Mouse (Mus musculus) stomach, embryonic 14.5 days (tissue): ENCODE results near the gene Prcp. TPM values are rescaled to one million over a fixed set of nuclear protein-coding genes. Genes with fewer than 3 reads are reported as not detected.
"Not testable (repeated sequence)": the region's sequence is repeated elsewhere in the genome, so short reads cannot be mapped to it uniquely, and the experiment has no call there.

Source experiments
- ATAC-seq: fragments of 200-750 bp; cut with Nextera tagmentation; 2 replicates; pipeline ENCODE4 v1.8.0; 2017; ENCODE audit warnings: low read depth, moderate TSS enrichment; ENCODE audit not compliant: insufficient number of reproducible peaks, insufficient read depth, low FRiP score
- H3K27ac ChIP-seq: fragments of 300-500 bp; sonication (generic); 2 replicates; pipeline ENCODE4 v1.5.1; 2014; ENCODE audit warnings: mild to moderate bottlenecking, low read length, moderate library complexity, mixed read lengths
- H3K27me3 ChIP-seq: fragments of 300-500 bp; sonication (generic); 2 replicates; pipeline ENCODE4 v1.6.1; 2014; ENCODE audit warnings: low read length, control low read depth, mixed read lengths; ENCODE audit not compliant: control insufficient read depth, insufficient read depth
- H3K36me3 ChIP-seq: fragments of 300-500 bp; sonication (generic); 2 replicates; pipeline ENCODE4 v1.6.1; 2014; ENCODE audit warnings: mild to moderate bottlenecking, control low read depth, low read length, moderate library complexity, mixed read lengths; ENCODE audit not compliant: control insufficient read depth, insufficient read depth
- H3K4me1 ChIP-seq: fragments of 300-500 bp; sonication (generic); 2 replicates; pipeline ENCODE4 v1.6.1; 2014; ENCODE audit warnings: low read length, control low read depth, mixed read lengths; ENCODE audit not compliant: control insufficient read depth, insufficient read depth
- H3K4me2 ChIP-seq: fragments of 300-500 bp; sonication (generic); replicated peaks from 2 replicates; pipeline ENCODE4 v1.6.1; 2014; ENCODE audit warnings: low read depth, low read length, control low read depth
- H3K4me3 ChIP-seq: fragments of 300-500 bp; sonication (generic); 2 replicates; pipeline ENCODE4 v1.5.1; 2014; ENCODE audit warnings: low read depth, low read length, control low read depth
- H3K9ac ChIP-seq: fragments of 300-500 bp; sonication (generic); replicated peaks from 2 replicates; pipeline ENCODE4 v1.6.1; 2014; ENCODE audit warnings: low read depth, mild to moderate bottlenecking, control low read depth, low read length, moderate library complexity, mixed read lengths
- H3K9me3 ChIP-seq: fragments of 300-500 bp; sonication (generic); 2 replicates; pipeline ENCODE4 v1.6.1; 2016; ENCODE audit warnings: low read depth, low read length, control low read depth; ENCODE audit not compliant: control insufficient read depth
- WGBS: fragments of 180-500 bp; shearing (Covaris S2); extraction: QIAGEN DNeasy Blood & Tissue Kit; methylation state at CpG from one replicate; pipeline ENCODE4 v1.1.7; 2014; 5-methylcytosine and 5-hydroxymethylcytosine counted together
- polyA plus RNA-seq: library from polyadenylated mRNA; unstranded; fragments of >200 nt; fragmentation: Nextera tagmentation; extraction: Ambion mirVana; gene quantifications from 2 replicates; pipeline ENCODE4 v1.2.1, GENCODE M21; 2014

The Prcp gene
- polyA plus RNA-seq, 1 experiment from 2014 or later: 27.3 TPM

- H3K27ac ChIP-seq: no peak overlapping the region
- H3K4me1 ChIP-seq: no peaks in the 10 kb centered on the region
- H3K9ac ChIP-seq: no peak overlapping the region
- H3K4me3 ChIP-seq: no peak overlapping the region
- H3K36me3 ChIP-seq: no peaks in the 10 kb centered on the region
- H3K9me3 ChIP-seq: 0 out of 2 replicates have a peak, but pooled peaks cover 4% of the 10 kb centered on the region
- no peak for ATAC-seq
- no peak overlapping the region for H3K4me2 ChIP-seq
- WGBS: 46% methylated on average over 2 of the region's 2 CpGs
- H3K27me3 ChIP-seq: no peaks in the 10 kb centered on the region
Measured at GRCm38 (mm10) chr7:92897021-92897420, 22.8 kb downstream of the Prcp start.

GRCm38 (mm10) chr7:92903360-92904038 lies 29.2 kb downstream of the Prcp start:
- no peaks in the 10 kb centered on the region for H3K36me3 ChIP-seq
- 49% methylated on average over 7 of the region's 7 CpGs for WGBS
- H3K27ac ChIP-seq: no peak overlapping the region
- no peaks in the 10 kb centered on the region for H3K9me3 ChIP-seq
- no peak overlapping the region for H3K4me2 ChIP-seq
- no peaks in the 10 kb centered on the region for H3K4me1 ChIP-seq
- peak; percentile 89 for ATAC-seq
- no peak overlapping the region for H3K9ac ChIP-seq
- no peak overlapping the region for H3K4me3 ChIP-seq
- H3K27me3 ChIP-seq: no peaks in the 10 kb centered on the region

GRCm38 (mm10) chr7:92904285-92904684 lies 30.0 kb downstream of the Prcp start:
- not testable (repeated sequence) for ATAC-seq, H3K9me3 ChIP-seq, H3K36me3 ChIP-seq, H3K27me3 ChIP-seq, H3K27ac ChIP-seq, H3K4me1 ChIP-seq, H3K4me2 ChIP-seq, H3K9ac ChIP-seq, H3K4me3 ChIP-seq
- 33% methylated on average over 7 of the region's 7 CpGs for WGBS

- H3K4me3 ChIP-seq: no peak overlapping the region
- no peaks in the 10 kb centered on the region for H3K9me3 ChIP-seq
- ATAC-seq: no peak
- 82% methylated on average over 6 of the region's 6 CpGs for WGBS
- no peaks in the 10 kb centered on the region for H3K36me3 ChIP-seq
- H3K9ac ChIP-seq: no peak overlapping the region
- H3K27me3 ChIP-seq: no peaks in the 10 kb centered on the region
- H3K4me2 ChIP-seq: no peak overlapping the region
- no peaks in the 10 kb centered on the region for H3K4me1 ChIP-seq
- H3K27ac ChIP-seq: no peak overlapping the region
Measured at GRCm38 (mm10) chr7:92920172-92920856, 46.0 kb downstream of the Prcp start.

- no peak for ATAC-seq
- Histone ChIP-seq H3K4me3 (no peak overlapping the region), H3K27ac (no peak overlapping the region), H3K27me3 (no peaks in the 10 kb centered on the region), H3K36me3 (no peaks in the 10 kb centered on the region), H3K4me1 (no peaks in the 10 kb centered on the region), H3K9me3 (no peaks in the 10 kb centered on the region), H3K9ac (no peak overlapping the region), H3K4me2 (no peak overlapping the region)
- WGBS: 80% methylated on average over 2 of the region's 2 CpGs
Measured at GRCm38 (mm10) chr7:92920857-92921172, 46.5 kb downstream of the Prcp start.

GRCm38 (mm10) chr7:92932792-92933191 lies 58.5 kb downstream of the Prcp start:
- H3K9ac ChIP-seq: no peak overlapping the region
- no peak for ATAC-seq
- WGBS: 85% methylated on average over 8 of the region's 8 CpGs
- H3K9me3 ChIP-seq: no peaks in the 10 kb centered on the region
- no peaks in the 10 kb centered on the region for H3K27me3 ChIP-seq
- no peaks in the 10 kb centered on the region for H3K36me3 ChIP-seq
- no peaks in the 10 kb centered on the region for H3K4me1 ChIP-seq
- no peak overlapping the region for H3K4me2 ChIP-seq
- no peak overlapping the region for H3K4me3 ChIP-seq
- no peak overlapping the region for H3K27ac ChIP-seq

GRCm38 (mm10) chr7:92933308-92933948 lies 59.2 kb downstream of the Prcp start:
- H3K9me3 ChIP-seq, H3K9ac ChIP-seq, H3K4me3 ChIP-seq, ATAC-seq, H3K4me1 ChIP-seq, H3K27ac ChIP-seq, H3K27me3 ChIP-seq, H3K36me3 ChIP-seq, H3K4me2 ChIP-seq: not testable (repeated sequence)
- 71% methylated on average over 4 of the region's 4 CpGs for WGBS

GRCm38 (mm10) chr7:92936747-92937146 lies 62.5 kb downstream of the Prcp start:
- no peak overlapping the region for H3K27ac ChIP-seq
- H3K36me3 ChIP-seq: no peaks in the 10 kb centered on the region
- no peaks in the 10 kb centered on the region for H3K4me1 ChIP-seq
- no peak overlapping the region for H3K9ac ChIP-seq
- H3K4me3 ChIP-seq: no peak overlapping the region
- no peaks in the 10 kb centered on the region for H3K27me3 ChIP-seq
- H3K9me3 ChIP-seq: no peaks in the 10 kb centered on the region
- no peak for ATAC-seq
- WGBS: 61% methylated on average over 5 of the region's 5 CpGs
- H3K4me2 ChIP-seq: no peak overlapping the region
